Mouse (Mus musculus): ENCODE data around the gene Acap1. TPM values are rescaled to one million over a fixed set of nuclear protein-coding genes. Genes with fewer than 3 reads are reported as not detected.
"Not testable (repeated sequence)": the region's sequence is repeated elsewhere in the genome, so short reads cannot be mapped to it uniquely, and the experiment has no call there.

Gene Acap1
- total RNA-seq, 2 experiments from 2014 or later, result 0.78 to 0.89 TPM

GRCm38 (mm10) chr11:69922012-69922756 is 26.8 kb upstream of the Acap1 start:
- DNase-seq, result no peak
- intact Hi-C loops (cut with DNase I), result no loop called here

GRCm38 (mm10) chr11:69921114-69922011 is 26.0 kb upstream of the Acap1 start, which contains the start of gene Eif5a:
Gene Eif5a, minus strand, starts transcription at chr11:69921958.
- intact Hi-C loops (cut with DNase I), result loop anchor here (1.0 to 2.0 kb wide), 3 partner anchors 41 to 163 kb away; partner anchors contain the start of genes Ctdnep1, Kctd11 and Polr2a
- peak; percentile 100 for DNase-seq

GRCm38 (mm10) chr11:69920266-69921031 is 25.1 kb upstream of the Acap1 start:
- intact Hi-C loops (cut with DNase I), result loop anchor here (1.0 to 2.0 kb wide), 3 partner anchors 40 to 162 kb away; partner anchors contain the start of genes Ctdnep1, Kctd11 and Polr2a
- peak in 1 of 2 experiments; percentile 32 for DNase-seq

- intact Hi-C loops (cut with DNase I), result loop anchor here (2.0 kb wide), 3 partner anchors 17 to 61 kb away; partner anchors contain the start of genes Ctdnep1 and Kctd11
- DNase-seq, result peak; percentile 76 to 83
These were observed 24.4 kb upstream of the Acap1 start for GRCm38 (mm10) chr11:69919661-69920265.

- no peak for DNase-seq
- intact Hi-C loops (cut with DNase I), result loop anchor here (2.0 kb wide), 1 partner anchor 16 kb away; no protein-coding TSS in a partner anchor
These were observed 23.7 kb upstream of the Acap1 start for GRCm38 (mm10) chr11:69919053-69919452.

GRCm38 (mm10) chr11:69918118-69918517 is 22.8 kb upstream of the Acap1 start:
- intact Hi-C loops (cut with DNase I), result loop anchor here (2.0 kb wide), 1 partner anchor 15 kb away; no protein-coding TSS in a partner anchor
- DNase-seq, result no peak

- DNase-seq, result no peak
- intact Hi-C loops (cut with DNase I), result no loop called here
These were observed 22.1 kb upstream of the Acap1 start for GRCm38 (mm10) chr11:69917379-69917948.

GRCm38 (mm10) chr11:69916652-69917378 is 21.5 kb upstream of the Acap1 start:
- DNase-seq; intact Hi-C loops (cut with DNase I): not testable (repeated sequence)

- intact Hi-C loops (cut with DNase I), result no loop called here
- no peak for DNase-seq
These were observed 20.6 kb upstream of the Acap1 start for GRCm38 (mm10) chr11:69915667-69916627.

- intact Hi-C loops (cut with DNase I), result no loop called here
- no peak for DNase-seq
These were observed 19.6 kb upstream of the Acap1 start for GRCm38 (mm10) chr11:69914917-69915430.

GRCm38 (mm10) chr11:69914372-69914764 is 19.0 kb upstream of the Acap1 start:
- DNase-seq, result no peak
- intact Hi-C loops (cut with DNase I), result no loop called here

- peak; percentile 93 to 94 for DNase-seq
- intact Hi-C loops (cut with DNase I), result no loop called here
These were observed 18.4 kb upstream of the Acap1 start, which contains the start of gene Gps2 for GRCm38 (mm10) chr11:69913554-69914371. Gene Gps2, plus strand, starts transcription at chr11:69913888.

GRCm38 (mm10) chr11:69912716-69913530 is 17.6 kb upstream of the Acap1 start:
- intact Hi-C loops (cut with DNase I), result no loop called here
- no peak for DNase-seq

GRCm38 (mm10) chr11:69911701-69912100 is 16.4 kb upstream of the Acap1 start:
- intact Hi-C loops (cut with DNase I), result no loop called here
- no peak for DNase-seq

- intact Hi-C loops (cut with DNase I), result no loop called here
- no peak for DNase-seq
These were observed 15.6 kb upstream of the Acap1 start for GRCm38 (mm10) chr11:69910781-69911560.
